Mouse (Mus musculus): Measurements from ENCODE around the gene Gm13289.
"Not testable (repeated sequence)": the region's sequence is repeated elsewhere in the genome, so short reads cannot be mapped to it uniquely, and the experiment has no call there.

DNA sequence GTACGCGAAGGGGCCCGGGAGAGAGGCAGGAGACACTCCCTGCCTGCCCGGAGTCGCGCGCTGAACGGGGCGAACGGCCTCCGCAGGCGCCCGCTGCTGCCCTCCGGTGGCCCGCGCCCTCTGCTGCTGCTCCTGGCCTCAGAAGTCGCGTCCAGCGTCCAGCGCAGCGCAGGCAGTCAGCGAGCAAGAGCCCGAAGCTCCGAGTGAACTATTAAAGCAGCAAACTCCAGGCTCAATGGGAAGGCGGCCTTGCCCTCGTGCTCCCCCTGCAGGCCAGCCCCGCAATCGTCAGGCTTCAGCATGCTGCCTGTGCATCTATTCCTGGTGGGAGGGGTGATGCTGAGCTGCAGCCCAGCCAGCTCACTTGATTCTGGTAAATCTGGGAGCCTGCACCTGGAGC is 14.5 kb downstream of the Gm13289 start, which contains the start of gene Gm13278:
- TF ChIP-seq ZMIZ1 (IDR thresholded peaks at IDR 0.05; ENCODE audit: low read depth, low read length); NELFE (IDR thresholded peaks at IDR 0.05; ENCODE audit: low read depth, low read length); CTCF (IDR thresholded peaks at IDR 0.05 in 2 of 3, conservative IDR thresholded peaks at IDR 0.05 in 1 of 3; ENCODE audit: control insufficient read depth in 1 of 3, insufficient read depth in 1 of 3, low read depth in 2 of 3, low read length in 3 of 3, poor library complexity in 1 of 3, severe bottlenecking in 1 of 3); CHD2 (IDR thresholded peaks at IDR 0.05; ENCODE audit: low read length); USF1 (IDR thresholded peaks at IDR 0.05; ENCODE audit: low read depth, low read length); TBP (IDR thresholded peaks at IDR 0.05; ENCODE audit: low read depth, low read length); MAFK (IDR thresholded peaks at IDR 0.05; ENCODE audit: borderline replicate concordance, low read depth, low read length); ZC3H11A (IDR thresholded peaks at IDR 0.05; ENCODE audit: low read depth, low read length); TAL1 (IDR thresholded peaks at IDR 0.05; ENCODE audit: low read length); MAZ (IDR thresholded peaks at IDR 0.05; ENCODE audit: low read depth, low read length); E2F4 (IDR thresholded peaks at IDR 0.05; ENCODE audit: borderline replicate concordance, low read depth, low read length); MYC (IDR thresholded peaks at IDR 0.05; ENCODE audit: low read depth, low read length): not testable (repeated sequence)
